ENCODE assay signal across 8 mouse cellular contexts in the genomic region with DNA sequence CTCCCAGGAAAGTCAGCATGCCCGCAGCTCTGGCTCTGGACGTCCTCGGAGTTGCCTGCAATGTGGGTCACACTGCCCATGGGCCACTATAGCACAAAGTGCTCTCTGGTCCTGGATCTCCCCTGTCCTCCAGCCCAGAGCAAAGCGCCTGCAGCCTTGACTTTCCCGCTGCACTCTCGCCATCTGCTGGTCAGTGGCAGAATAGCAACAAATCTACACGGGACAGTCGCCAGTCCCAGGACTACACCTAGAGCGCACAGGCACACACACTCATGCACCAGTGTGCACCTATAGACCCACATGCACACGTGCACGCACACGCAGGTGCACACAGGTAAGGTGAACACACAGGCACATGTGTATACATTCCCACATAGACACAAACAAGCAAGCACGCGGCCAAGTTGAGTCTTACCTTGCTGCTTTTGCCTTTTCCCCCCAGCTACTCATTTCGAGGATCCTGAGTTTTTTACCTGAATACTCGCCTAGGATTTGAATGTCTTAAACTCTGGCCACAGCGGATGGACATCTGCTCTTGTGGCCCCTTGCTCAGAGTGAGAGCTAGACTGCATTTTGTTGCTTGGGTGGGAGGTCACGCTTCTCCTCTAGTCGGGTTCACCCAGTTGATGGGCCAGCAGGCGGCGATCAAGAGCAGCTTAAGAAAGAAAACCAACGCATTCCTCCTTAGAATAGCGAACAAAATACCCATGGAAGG. TPM values are rescaled to one million over a fixed set of nuclear protein-coding genes. Genes with fewer than 3 reads are reported as not detected.
DNase-seq lines count a peak whose midpoint lies in the region; ATAC-seq and TF ChIP-seq lines count a peak whose summit lies in the region.

No protein-coding gene starts in this region.

- intact Hi-C loops in heart, postnatal 14 days (cut with DNase I) = loop anchor here (1.0 to 2.0 kb wide), 2 partner anchors 318 to 602 kb away; no protein-coding TSS in a partner anchor

- peak; percentile 76 for ATAC-seq in cerebellum, adult (ENCODE audit: insufficient number of reproducible peaks, low FRiP score, low TSS enrichment)
- peak; percentile 70 for ATAC-seq in forebrain, embryonic 13.5 days
- 0 out of 2 replicates have a peak, but pooled peaks have one; percentile 16 for ATAC-seq in liver, embryonic 16.5 days (ENCODE audit: low read depth)
- peak; percentile 84 for ATAC-seq in neural tube, embryonic 14.5 days (ENCODE audit: low read depth)

- H3K36me3 ChIP-seq in E14TG2a.4 (ENCODE audit: insufficient read depth, low read length) = no peaks in the 10 kb centered on the region
- no peaks in the 10 kb centered on the region for H3K36me3 ChIP-seq in forebrain, embryonic 13.5 days (ENCODE audit: poor library complexity, severe bottlenecking)
- no peaks in the 10 kb centered on the region for H3K36me3 ChIP-seq in liver, embryonic 16.5 days (ENCODE audit: control insufficient read depth, insufficient read depth)
- no peaks in the 10 kb centered on the region for H3K36me3 ChIP-seq in neural tube, embryonic 14.5 days (ENCODE audit: control insufficient read depth, insufficient read depth, low read length)

- H3K9me3 ChIP-seq in E14TG2a.4 (ENCODE audit: low read length) = no peaks in the 10 kb centered on the region
- H3K9me3 ChIP-seq in forebrain, embryonic 13.5 days (replicated peaks) = no peaks in the 10 kb centered on the region
- H3K9me3 ChIP-seq in liver, embryonic 16.5 days (replicated peaks; ENCODE audit: control insufficient read depth, low read length) = no peaks in the 10 kb centered on the region
- H3K9me3 ChIP-seq in neural tube, embryonic 14.5 days (ENCODE audit: control insufficient read depth, low read length) = no peaks in the 10 kb centered on the region

- TF ChIP-seq CTCF in E14TG2a.4 (conservative IDR thresholded peaks at IDR 0.05; ENCODE audit: low read length) = peak; percentile 71

- no peak overlapping the region for H3K4me3 ChIP-seq in E14TG2a.4 (replicated peaks; ENCODE audit: low read length)
- no peak overlapping the region for H3K4me3 ChIP-seq in forebrain, embryonic 13.5 days
- H3K4me3 ChIP-seq in liver, embryonic 16.5 days (ENCODE audit: low read depth, low read length) = no peak overlapping the region
- H3K4me3 ChIP-seq in neural tube, embryonic 14.5 days (ENCODE audit: low read depth, low read length) = no peak overlapping the region

- H3K27ac ChIP-seq in forebrain, embryonic 13.5 days = no peak overlapping the region
- H3K27ac ChIP-seq in liver, embryonic 16.5 days (ENCODE audit: low read length) = no peak overlapping the region
- H3K27ac ChIP-seq in neural tube, embryonic 14.5 days (ENCODE audit: low read depth, low read length) = no peak overlapping the region

- H3K4me2 ChIP-seq in forebrain, embryonic 13.5 days = peak overlapping the region; percentile 39
- H3K4me2 ChIP-seq in liver, embryonic 16.5 days (ENCODE audit: low read depth, low read length) = no peak overlapping the region
- H3K4me2 ChIP-seq in neural tube, embryonic 14.5 days (ENCODE audit: low read depth, low read length) = peak overlapping the region; percentile 15

- 5% methylated on average over 23 of the region's 23 CpGs for WGBS in forebrain, embryonic 13.5 days
- 7% methylated on average over 23 of the region's 23 CpGs for WGBS in liver, embryonic 16.5 days (ENCODE audit: insufficient replicate concordance)
- WGBS in neural tube, embryonic 14.5 days = 8% methylated on average over 23 of the region's 23 CpGs

- DNase-seq in heart, postnatal 14 days = peak; percentile 77 to 89
- peak; percentile 90 to 92 for DNase-seq in kidney, postnatal 4 days
- peak; percentile 4 to 11 for DNase-seq in thymus, adult 18-20 months

- peaks cover 22% of the 10 kb centered on the region for H3K27me3 ChIP-seq in E14TG2a.4 (ENCODE audit: insufficient read depth, low read length)
- 0 out of 2 replicates have a peak, but pooled peaks cover 4% of the 10 kb centered on the region for H3K27me3 ChIP-seq in forebrain, embryonic 13.5 days
- no peaks in the 10 kb centered on the region for H3K27me3 ChIP-seq in liver, embryonic 16.5 days (ENCODE audit: control insufficient read depth, insufficient read depth, low read depth, low read length)
- H3K27me3 ChIP-seq in neural tube, embryonic 14.5 days (ENCODE audit: control insufficient read depth, insufficient read depth, low read length) = no peaks in the 10 kb centered on the region

- H3K9ac ChIP-seq in forebrain, embryonic 13.5 days = no peak overlapping the region
- no peak overlapping the region for H3K9ac ChIP-seq in liver, embryonic 16.5 days (ENCODE audit: low read depth, low read length)
- H3K9ac ChIP-seq in neural tube, embryonic 14.5 days (replicated peaks; ENCODE audit: low read depth, low read length) = no peak overlapping the region

- H3K4me1 ChIP-seq in E14TG2a.4 (replicated peaks; ENCODE audit: low read depth, low read length) = peaks cover 32% of the 10 kb centered on the region
- peaks cover 16% of the 10 kb centered on the region; the same call in 1 of the 2 replicates for H3K4me1 ChIP-seq in forebrain, embryonic 13.5 days
- no peaks in the 10 kb centered on the region for H3K4me1 ChIP-seq in liver, embryonic 16.5 days (ENCODE audit: control insufficient read depth, low read depth, low read length)
- H3K4me1 ChIP-seq in neural tube, embryonic 14.5 days (ENCODE audit: control insufficient read depth, insufficient read depth, low read length) = no peaks in the 10 kb centered on the region

RNA-seq across cellular contexts. Expression of a gene that starts 26.9 kb away (rescaled TPM):
- not detected in 2 replicates for polyA plus RNA-seq in forebrain, embryonic 13.5 days (2015; fragmentation: Nextera tagmentation; extraction: Ambion mirVana)
- not detected for total RNA-seq in heart, postnatal 14 days (2021)
- not detected in 2 replicates for polyA plus RNA-seq in liver, embryonic 16.5 days (2015; fragmentation: Nextera tagmentation; extraction: Ambion mirVana)
- not detected in 2 replicates for polyA plus RNA-seq in neural tube, embryonic 14.5 days (2014; fragmentation: Nextera tagmentation; extraction: Ambion mirVana)

Comparison
In these comparisons a context has a peak if more than half of its experiments do, and no peak if none do; other contexts are left out.
1. ATAC-seq: peak in every context shown above with its lines; median percentile 84 in neural tube, embryonic 14.5 days; 76 in cerebellum, adult; 70 in forebrain, embryonic 13.5 days; 16 in liver, embryonic 16.5 days.
2. DNase-seq: peak in every context shown above with its lines; median percentile 91 in kidney, postnatal 4 days; 83 in heart, postnatal 14 days; 8 in thymus, adult 18-20 months.